Mouse (Mus musculus): Measurements from ENCODE around the gene Vamp5. TPM values are rescaled to one million over a fixed set of nuclear protein-coding genes. Genes with fewer than 3 reads are reported as not detected.

The Vamp5 gene
- polyA plus RNA-seq (2014; fragmentation: Nextera tagmentation; extraction: Ambion mirVana): 13.4 and 13.7 TPM in 2 replicates

GRCm38 (mm10) chr6:72380131-72380770 is at the start of gene Vamp5:
TSS of gene Vamp5 (minus strand) at chr6:72380468.
- Histone ChIP-seq H3K9me3 (ENCODE audit: control insufficient read depth, low read length) (no peaks in the 10 kb centered on the region), H3K27me3 (ENCODE audit: control insufficient read depth, insufficient read depth, low read length) (peaks cover 19% of the 10 kb centered on the region), H3K9ac (ENCODE audit: low read depth, low read length) (peak within 1 kb of the TSS; percentile 49), H3K36me3 (ENCODE audit: control insufficient read depth, insufficient read depth, low read length) (no peaks in the 10 kb centered on the region), H3K4me1 (replicated peaks; ENCODE audit: control insufficient read depth, insufficient read depth, low read length) (0 out of 2 replicates have a peak, but pooled peaks cover 2% of the 10 kb centered on the region), H3K27ac (ENCODE audit: low read depth, low read length) (peak within 1 kb of the TSS; percentile 10; the same call in 1 of the 2 replicates), H3K4me3 (ENCODE audit: low read depth, low read length) (peak within 1 kb of the TSS; percentile 41), H3K4me2 (replicated peaks; ENCODE audit: low read depth, low read length) (peak within 1 kb of the TSS; percentile 58)
- WGBS: 2% methylated on average over 40 of the region's 49 CpGs
- peak; percentile 59 for DNase-seq (ENCODE audit: low spot score)
- ATAC-seq (ENCODE audit: low FRiP score): peak; percentile 66; the same call in 1 of the 2 replicates

- no peak overlapping the region for H3K9ac ChIP-seq (ENCODE audit: low read depth, low read length)
- no peak overlapping the region for H3K4me3 ChIP-seq (ENCODE audit: low read depth, low read length)
- no peak for ATAC-seq (ENCODE audit: low FRiP score)
- no peaks in the 10 kb centered on the region for H3K4me1 ChIP-seq (replicated peaks; ENCODE audit: control insufficient read depth, insufficient read depth, low read length)
- peaks cover 4% of the 10 kb centered on the region; the same call in 1 of the 2 replicates for H3K36me3 ChIP-seq (ENCODE audit: control insufficient read depth, insufficient read depth, low read length)
- no peak overlapping the region for H3K27ac ChIP-seq (ENCODE audit: low read depth, low read length)
- H3K27me3 ChIP-seq (ENCODE audit: control insufficient read depth, insufficient read depth, low read length): no peaks in the 10 kb centered on the region
- H3K4me2 ChIP-seq (replicated peaks; ENCODE audit: low read depth, low read length): no peak overlapping the region
- no peak for DNase-seq (ENCODE audit: low spot score)
- 91% methylated on average over 21 of the region's 21 CpGs for WGBS
- H3K9me3 ChIP-seq (ENCODE audit: control insufficient read depth, low read length): no peaks in the 10 kb centered on the region
Observed at GRCm38 (mm10) chr6:72429061-72429842, 49.0 kb upstream of the Vamp5 start.

- no peak overlapping the region for H3K27ac ChIP-seq (ENCODE audit: low read depth, low read length)
- H3K4me3 ChIP-seq (ENCODE audit: low read depth, low read length): no peak overlapping the region
- H3K36me3 ChIP-seq (ENCODE audit: control insufficient read depth, insufficient read depth, low read length): peaks cover 4% of the 10 kb centered on the region; the same call in 1 of the 2 replicates
- DNase-seq (ENCODE audit: low spot score): peak; percentile 86
- no peaks in the 10 kb centered on the region for H3K4me1 ChIP-seq (replicated peaks; ENCODE audit: control insufficient read depth, insufficient read depth, low read length)
- H3K9ac ChIP-seq (ENCODE audit: low read depth, low read length): peak overlapping the region; percentile 2; the same call in 1 of the 2 replicates
- ATAC-seq (ENCODE audit: low FRiP score): peak; percentile 84
- 30% methylated on average over 8 of the region's 8 CpGs for WGBS
- no peak overlapping the region for H3K4me2 ChIP-seq (replicated peaks; ENCODE audit: low read depth, low read length)
- no peaks in the 10 kb centered on the region for H3K9me3 ChIP-seq (ENCODE audit: control insufficient read depth, low read length)
- no peaks in the 10 kb centered on the region for H3K27me3 ChIP-seq (ENCODE audit: control insufficient read depth, insufficient read depth, low read length)
Observed at GRCm38 (mm10) chr6:72428036-72428435, 47.8 kb upstream of the Vamp5 start.

GRCm38 (mm10) chr6:72425646-72426045 is 45.4 kb upstream of the Vamp5 start:
- no peak overlapping the region for H3K27ac ChIP-seq (ENCODE audit: low read depth, low read length)
- 0 out of 2 replicates have a peak, but pooled peaks cover 4% of the 10 kb centered on the region for H3K36me3 ChIP-seq (ENCODE audit: control insufficient read depth, insufficient read depth, low read length)
- no peaks in the 10 kb centered on the region for H3K27me3 ChIP-seq (ENCODE audit: control insufficient read depth, insufficient read depth, low read length)
- WGBS: 93% methylated on average over 11 of the region's 11 CpGs
- no peak overlapping the region for H3K9ac ChIP-seq (ENCODE audit: low read depth, low read length)
- no peaks in the 10 kb centered on the region for H3K4me1 ChIP-seq (replicated peaks; ENCODE audit: control insufficient read depth, insufficient read depth, low read length)
- no peak overlapping the region for H3K4me3 ChIP-seq (ENCODE audit: low read depth, low read length)
- H3K9me3 ChIP-seq (ENCODE audit: control insufficient read depth, low read length): no peaks in the 10 kb centered on the region
- H3K4me2 ChIP-seq (replicated peaks; ENCODE audit: low read depth, low read length): no peak overlapping the region
- no peak for ATAC-seq (ENCODE audit: low FRiP score)
- DNase-seq (ENCODE audit: low spot score): no peak

GRCm38 (mm10) chr6:72420901-72421300 is 40.6 kb upstream of the Vamp5 start:
- Histone ChIP-seq H3K4me3 (ENCODE audit: low read depth, low read length) (no peak overlapping the region), H3K9ac (ENCODE audit: low read depth, low read length) (no peak overlapping the region), H3K4me2 (replicated peaks; ENCODE audit: low read depth, low read length) (no peak overlapping the region), H3K4me1 (replicated peaks; ENCODE audit: control insufficient read depth, insufficient read depth, low read length) (no peaks in the 10 kb centered on the region), H3K27me3 (ENCODE audit: control insufficient read depth, insufficient read depth, low read length) (no peaks in the 10 kb centered on the region), H3K9me3 (ENCODE audit: control insufficient read depth, low read length) (no peaks in the 10 kb centered on the region), H3K27ac (ENCODE audit: low read depth, low read length) (no peak overlapping the region), H3K36me3 (ENCODE audit: control insufficient read depth, insufficient read depth, low read length) (peaks cover 2% of the 10 kb centered on the region; the same call in 1 of the 2 replicates)
- no peak for ATAC-seq (ENCODE audit: low FRiP score)
- no peak for DNase-seq (ENCODE audit: low spot score)
- WGBS: 91% methylated on average over 10 of the region's 10 CpGs

DNA sequence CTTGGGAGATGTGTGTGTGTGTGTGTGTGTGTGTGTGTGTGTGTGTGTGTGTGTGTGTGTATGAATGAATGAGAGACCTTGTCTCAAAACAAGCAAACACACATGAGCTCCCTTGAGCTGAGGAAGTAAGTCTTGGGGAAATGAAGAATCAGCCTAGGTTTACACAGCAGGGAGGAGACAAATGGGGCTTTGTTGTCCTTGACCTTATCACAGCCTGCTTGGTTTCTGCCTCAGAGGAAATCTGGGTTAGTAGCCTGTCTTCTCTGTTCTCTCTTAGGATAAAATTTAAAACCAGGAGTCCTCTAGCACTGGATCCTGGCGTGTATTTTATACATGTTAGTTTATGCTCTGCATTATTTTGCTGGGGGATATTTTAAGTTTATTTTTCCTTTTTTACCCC is 39.5 kb upstream of the Vamp5 start:
- WGBS: 89% methylated on average over 1 of the region's 1 CpGs
- no peak overlapping the region for H3K27ac ChIP-seq (ENCODE audit: low read depth, low read length)
- H3K4me1 ChIP-seq (replicated peaks; ENCODE audit: control insufficient read depth, insufficient read depth, low read length): 0 out of 2 replicates have a peak, but pooled peaks cover 2% of the 10 kb centered on the region
- H3K4me3 ChIP-seq (ENCODE audit: low read depth, low read length): no peak overlapping the region
- H3K4me2 ChIP-seq (replicated peaks; ENCODE audit: low read depth, low read length): no peak overlapping the region
- H3K9ac ChIP-seq (ENCODE audit: low read depth, low read length): no peak overlapping the region
- ATAC-seq (ENCODE audit: low FRiP score) (no peak), DNase-seq (ENCODE audit: low spot score) (no peak)
- H3K36me3 ChIP-seq (ENCODE audit: control insufficient read depth, insufficient read depth, low read length): no peaks in the 10 kb centered on the region; the same call in 1 of the 2 replicates
- H3K9me3 ChIP-seq (ENCODE audit: control insufficient read depth, low read length): no peaks in the 10 kb centered on the region
- no peaks in the 10 kb centered on the region for H3K27me3 ChIP-seq (ENCODE audit: control insufficient read depth, insufficient read depth, low read length)

- 88% methylated on average over 4 of the region's 4 CpGs for WGBS
- ATAC-seq (ENCODE audit: low FRiP score) (no peak), DNase-seq (ENCODE audit: low spot score) (no peak)
- no peak overlapping the region for H3K4me3 ChIP-seq (ENCODE audit: low read depth, low read length)
- H3K9ac ChIP-seq (ENCODE audit: low read depth, low read length): no peak overlapping the region
- no peaks in the 10 kb centered on the region; the same call in 1 of the 2 replicates for H3K36me3 ChIP-seq (ENCODE audit: control insufficient read depth, insufficient read depth, low read length)
- H3K9me3 ChIP-seq (ENCODE audit: control insufficient read depth, low read length): no peaks in the 10 kb centered on the region
- H3K4me1 ChIP-seq (replicated peaks; ENCODE audit: control insufficient read depth, insufficient read depth, low read length): 0 out of 2 replicates have a peak, but pooled peaks cover 2% of the 10 kb centered on the region
- H3K27ac ChIP-seq (ENCODE audit: low read depth, low read length): no peak overlapping the region
- H3K4me2 ChIP-seq (replicated peaks; ENCODE audit: low read depth, low read length): no peak overlapping the region
- H3K27me3 ChIP-seq (ENCODE audit: control insufficient read depth, insufficient read depth, low read length): no peaks in the 10 kb centered on the region
Observed at GRCm38 (mm10) chr6:72418279-72418678, 38.0 kb upstream of the Vamp5 start.

- no peak overlapping the region for H3K9ac ChIP-seq (ENCODE audit: low read depth, low read length)
- no peak overlapping the region for H3K4me2 ChIP-seq (replicated peaks; ENCODE audit: low read depth, low read length)
- 83% methylated on average over 7 of the region's 7 CpGs for WGBS
- 0 out of 2 replicates have a peak, but pooled peaks cover 2% of the 10 kb centered on the region for H3K4me1 ChIP-seq (replicated peaks; ENCODE audit: control insufficient read depth, insufficient read depth, low read length)
- H3K36me3 ChIP-seq (ENCODE audit: control insufficient read depth, insufficient read depth, low read length): no peaks in the 10 kb centered on the region; the same call in 1 of the 2 replicates
- H3K27ac ChIP-seq (ENCODE audit: low read depth, low read length): no peak overlapping the region
- no peaks in the 10 kb centered on the region for H3K9me3 ChIP-seq (ENCODE audit: control insufficient read depth, low read length)
- ATAC-seq (ENCODE audit: low FRiP score): no peak
- no peak for DNase-seq (ENCODE audit: low spot score)
- H3K27me3 ChIP-seq (ENCODE audit: control insufficient read depth, insufficient read depth, low read length): no peaks in the 10 kb centered on the region
- H3K4me3 ChIP-seq (ENCODE audit: low read depth, low read length): no peak overlapping the region
Observed at GRCm38 (mm10) chr6:72415964-72416772, 35.9 kb upstream of the Vamp5 start.

Measured in hindbrain, embryonic 11.5 days (tissue).